Mouse (Mus musculus): ENCODE data around the gene Aldh16a1. TPM values are rescaled to one million over a fixed set of nuclear protein-coding genes. Genes with fewer than 3 reads are reported as not detected.
"Not testable (repeated sequence)": the region's sequence is repeated elsewhere in the genome, so short reads cannot be mapped to it uniquely, and the experiment has no call there.

Gene Aldh16a1
- polyA plus RNA-seq, 1 experiment from 2014 or later, result 26.8 TPM

DNA sequence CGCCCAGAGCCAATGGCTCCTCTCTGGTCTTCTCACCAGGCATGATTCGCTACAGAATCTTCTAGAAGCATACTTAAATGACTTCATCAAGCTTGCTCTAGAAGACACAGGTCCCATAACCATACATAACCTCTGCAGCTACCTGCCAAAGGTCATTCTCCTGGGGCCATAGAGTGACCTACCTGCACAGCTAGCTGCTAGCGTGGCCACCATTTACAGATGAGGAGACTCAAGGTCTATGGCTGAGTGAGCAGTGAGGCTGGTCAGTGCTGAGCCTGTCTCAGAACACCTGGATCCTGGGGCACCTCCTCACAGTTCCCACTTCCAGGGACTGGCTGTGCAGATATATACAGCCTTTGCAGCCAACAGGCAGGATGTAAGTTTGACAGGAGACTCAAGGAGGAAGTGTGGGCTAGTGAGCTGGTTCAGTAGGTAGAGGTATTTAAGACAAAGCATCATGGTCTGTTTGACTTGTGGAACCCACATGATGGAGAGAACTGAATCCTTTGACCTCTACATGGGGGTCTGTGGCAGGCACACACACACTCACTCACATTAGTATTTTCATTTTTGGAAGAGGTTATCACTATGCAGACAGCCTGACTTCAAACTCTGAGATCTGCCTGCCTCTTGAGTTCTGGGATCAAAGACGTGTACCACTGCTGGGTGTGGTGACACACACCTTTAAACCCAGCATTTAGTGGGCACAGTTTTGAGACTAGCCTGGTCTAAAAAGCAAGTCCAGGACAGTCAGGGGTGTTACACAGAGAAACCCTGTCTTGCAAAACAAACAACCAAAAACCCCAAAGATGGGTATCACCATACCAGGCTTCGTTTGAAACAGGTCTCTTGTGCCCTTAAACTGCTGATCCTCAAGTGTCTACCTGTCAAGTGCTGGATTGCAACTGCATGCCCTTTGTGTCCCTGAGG lies 34.3 kb downstream of the Aldh16a1 start:
- H3K27ac ChIP-seq (ENCODE audit: low read depth), result no peak overlapping the region
- no peak for ATAC-seq
- no peaks in the 10 kb centered on the region for H3K27me3 ChIP-seq (ENCODE audit: insufficient read depth, low read length)
- H3K9me3 ChIP-seq (ENCODE audit: low read length), result no peaks in the 10 kb centered on the region
- H3K36me3 ChIP-seq (replicated peaks; ENCODE audit: insufficient read depth, low read length), result peaks cover 33% of the 10 kb centered on the region
- DNase-seq, result no peak
- no peak overlapping the region for H3K4me2 ChIP-seq (ENCODE audit: low read depth, low read length)
- 66% methylated on average over 5 of the region's 5 CpGs for WGBS (ENCODE audit: insufficient replicate concordance)
- TF ChIP-seq EP300 (IDR thresholded peaks at IDR 0.05; ENCODE audit: low read depth) (no peak), CTCF (IDR thresholded peaks at IDR 0.05; ENCODE audit: low read depth) (no peak)
- peaks cover 31% of the 10 kb centered on the region for H3K4me1 ChIP-seq (ENCODE audit: insufficient read depth)
- no peak overlapping the region; the same call in 1 of the 2 replicates for H3K9ac ChIP-seq (replicated peaks)
- H3K4me3 ChIP-seq (ENCODE audit: low read depth, low read length), result no peak overlapping the region

GRCm38 (mm10) chr7:45118336-45118735 lies 36.0 kb downstream of the Aldh16a1 start:
- WGBS (ENCODE audit: insufficient replicate concordance), result 59% methylated on average over 6 of the region's 6 CpGs
- Histone ChIP-seq H3K27ac (ENCODE audit: low read depth) (no peak overlapping the region), H3K4me2 (ENCODE audit: low read depth, low read length) (no peak overlapping the region), H3K4me3 (ENCODE audit: low read depth, low read length) (no peak overlapping the region), H3K4me1 (ENCODE audit: insufficient read depth) (peaks cover 22% of the 10 kb centered on the region), H3K9me3 (ENCODE audit: low read length) (no peaks in the 10 kb centered on the region), H3K36me3 (replicated peaks; ENCODE audit: insufficient read depth, low read length) (peaks cover 33% of the 10 kb centered on the region), H3K9ac (replicated peaks) (no peak overlapping the region), H3K27me3 (ENCODE audit: insufficient read depth, low read length) (no peaks in the 10 kb centered on the region)
- ATAC-seq (no peak), DNase-seq (no peak)
- no peak for TF ChIP-seq EP300 (IDR thresholded peaks at IDR 0.05; ENCODE audit: low read depth)
- TF ChIP-seq CTCF (IDR thresholded peaks at IDR 0.05; ENCODE audit: low read depth), result no peak

- Histone ChIP-seq H3K27ac (ENCODE audit: low read depth) (no peak overlapping the region), H3K4me2 (ENCODE audit: low read depth, low read length) (no peak overlapping the region), H3K4me3 (ENCODE audit: low read depth, low read length) (no peak overlapping the region), H3K9me3 (ENCODE audit: low read length) (no peaks in the 10 kb centered on the region), H3K9ac (replicated peaks) (no peak overlapping the region), H3K36me3 (replicated peaks; ENCODE audit: insufficient read depth, low read length) (peaks cover 29% of the 10 kb centered on the region), H3K27me3 (ENCODE audit: insufficient read depth, low read length) (no peaks in the 10 kb centered on the region), H3K4me1 (ENCODE audit: insufficient read depth) (peaks cover 15% of the 10 kb centered on the region)
- DNase-seq, result no peak
- TF ChIP-seq EP300 (IDR thresholded peaks at IDR 0.05; ENCODE audit: low read depth) (no peak), CTCF (IDR thresholded peaks at IDR 0.05; ENCODE audit: low read depth) (no peak)
- 63% methylated on average over 8 of the region's 8 CpGs for WGBS (ENCODE audit: insufficient replicate concordance)
- ATAC-seq, result no peak
Observed at GRCm38 (mm10) chr7:45117566-45117965, 36.8 kb downstream of the Aldh16a1 start.

GRCm38 (mm10) chr7:45113476-45113875 lies 40.9 kb downstream of the Aldh16a1 start:
- WGBS (ENCODE audit: insufficient replicate concordance), result 43% methylated on average over 2 of the region's 2 CpGs
- DNase-seq (no peak), ATAC-seq (no peak)
- Histone ChIP-seq H3K4me2 (ENCODE audit: low read depth, low read length) (no peak overlapping the region), H3K36me3 (replicated peaks; ENCODE audit: insufficient read depth, low read length) (no peaks in the 10 kb centered on the region), H3K4me3 (ENCODE audit: low read depth, low read length) (no peak overlapping the region), H3K27me3 (ENCODE audit: insufficient read depth, low read length) (no peaks in the 10 kb centered on the region), H3K9ac (replicated peaks) (no peak overlapping the region), H3K4me1 (ENCODE audit: insufficient read depth) (no peaks in the 10 kb centered on the region), H3K9me3 (ENCODE audit: low read length) (no peaks in the 10 kb centered on the region), H3K27ac (ENCODE audit: low read depth) (no peak overlapping the region)
- TF ChIP-seq CTCF (IDR thresholded peaks at IDR 0.05; ENCODE audit: low read depth), result no peak
- no peak for TF ChIP-seq EP300 (IDR thresholded peaks at IDR 0.05; ENCODE audit: low read depth)

- H3K4me1 ChIP-seq (ENCODE audit: insufficient read depth), result no peaks in the 10 kb centered on the region
- ATAC-seq (no peak), DNase-seq (no peak)
- H3K36me3 ChIP-seq (replicated peaks; ENCODE audit: insufficient read depth, low read length), result no peaks in the 10 kb centered on the region
- no peak overlapping the region for H3K9ac ChIP-seq (replicated peaks)
- no peak overlapping the region for H3K4me3 ChIP-seq (ENCODE audit: low read depth, low read length)
- no peak overlapping the region for H3K27ac ChIP-seq (ENCODE audit: low read depth)
- no peaks in the 10 kb centered on the region for H3K27me3 ChIP-seq (ENCODE audit: insufficient read depth, low read length)
- TF ChIP-seq CTCF (IDR thresholded peaks at IDR 0.05; ENCODE audit: low read depth), result no peak
- no peaks in the 10 kb centered on the region for H3K9me3 ChIP-seq (ENCODE audit: low read length)
- WGBS (ENCODE audit: insufficient replicate concordance), result 40% methylated on average over 3 of the region's 3 CpGs
- no peak overlapping the region for H3K4me2 ChIP-seq (ENCODE audit: low read depth, low read length)
Observed at GRCm38 (mm10) chr7:45112529-45112928, 41.9 kb downstream of the Aldh16a1 start.

GRCm38 (mm10) chr7:45111940-45112339 lies 42.4 kb downstream of the Aldh16a1 start:
- DNase-seq (no peak), ATAC-seq (no peak)
- H3K4me3 ChIP-seq (ENCODE audit: low read depth, low read length), result no peak overlapping the region
- H3K36me3 ChIP-seq (replicated peaks; ENCODE audit: insufficient read depth, low read length), result no peaks in the 10 kb centered on the region
- H3K9ac ChIP-seq (replicated peaks), result no peak overlapping the region
- H3K4me2 ChIP-seq (ENCODE audit: low read depth, low read length), result no peak overlapping the region
- WGBS (ENCODE audit: insufficient replicate concordance), result 64% methylated on average over 2 of the region's 2 CpGs
- TF ChIP-seq EP300 (IDR thresholded peaks at IDR 0.05; ENCODE audit: low read depth) (no peak), CTCF (IDR thresholded peaks at IDR 0.05; ENCODE audit: low read depth) (no peak)
- no peak overlapping the region for H3K27ac ChIP-seq (ENCODE audit: low read depth)
- H3K9me3 ChIP-seq (ENCODE audit: low read length), result no peaks in the 10 kb centered on the region
- no peaks in the 10 kb centered on the region for H3K4me1 ChIP-seq (ENCODE audit: insufficient read depth)
- no peaks in the 10 kb centered on the region for H3K27me3 ChIP-seq (ENCODE audit: insufficient read depth, low read length)

DNA sequence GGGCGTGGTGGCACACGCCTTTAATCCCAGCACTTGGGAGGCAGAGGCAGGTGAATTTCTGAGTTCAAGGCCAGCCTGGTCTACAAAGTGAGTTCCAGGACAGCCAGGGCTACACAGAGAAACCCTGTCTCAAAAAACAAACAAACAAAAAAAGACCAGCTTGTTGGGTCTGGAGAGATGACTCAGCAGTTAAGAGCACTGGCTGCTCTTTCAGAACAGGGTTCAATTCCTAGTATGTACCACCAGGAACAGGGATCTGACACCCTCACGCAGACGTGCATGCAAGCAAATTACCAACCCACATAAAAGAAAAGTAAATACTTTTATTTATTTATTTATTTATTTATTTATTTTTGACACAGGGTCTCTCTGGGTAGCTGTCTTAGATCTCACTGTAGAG lies 44.3 kb downstream of the Aldh16a1 start:
- H3K4me3 ChIP-seq (ENCODE audit: low read depth, low read length); DNase-seq; H3K4me1 ChIP-seq (ENCODE audit: insufficient read depth); H3K36me3 ChIP-seq (replicated peaks; ENCODE audit: insufficient read depth, low read length); H3K27ac ChIP-seq (ENCODE audit: low read depth); H3K9me3 ChIP-seq (ENCODE audit: low read length); H3K27me3 ChIP-seq (ENCODE audit: insufficient read depth, low read length); H3K9ac ChIP-seq (replicated peaks); H3K4me2 ChIP-seq (ENCODE audit: low read depth, low read length); ATAC-seq: not testable (repeated sequence)
- 73% methylated on average over 4 of the region's 4 CpGs for WGBS (ENCODE audit: insufficient replicate concordance)
